Mouse (Mus musculus): Measurements from ENCODE around the gene Loxl3.

Gene Loxl3

GRCm38 (mm10) chr6:83019044-83019443 is 14.9 kb upstream of the Loxl3 start:
- no peak for DNase-seq

DNA sequence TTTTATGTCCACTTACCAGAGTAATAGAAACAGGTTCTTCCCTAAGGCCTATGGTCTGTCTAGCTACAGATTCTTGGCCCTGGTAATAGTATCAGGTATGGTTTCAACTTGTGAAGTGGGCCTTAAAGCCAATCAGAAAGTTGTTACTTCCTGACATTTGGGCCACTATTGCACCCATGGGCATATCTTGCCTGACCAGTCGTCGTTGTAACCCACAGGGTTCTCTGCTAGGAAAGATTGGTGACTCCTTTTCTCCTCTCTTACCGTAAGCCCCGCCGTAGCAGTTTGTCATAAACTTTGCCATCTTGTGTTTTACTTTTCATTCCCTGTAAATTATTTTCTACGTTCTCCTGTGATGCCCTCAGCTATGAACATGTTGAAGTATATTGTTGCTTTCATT is 13.9 kb upstream of the Loxl3 start:
- DNase-seq, result no peak

- DNase-seq, result no peak
Measured at GRCm38 (mm10) chr6:83020836-83021593, 13.0 kb upstream of the Loxl3 start.

DNA sequence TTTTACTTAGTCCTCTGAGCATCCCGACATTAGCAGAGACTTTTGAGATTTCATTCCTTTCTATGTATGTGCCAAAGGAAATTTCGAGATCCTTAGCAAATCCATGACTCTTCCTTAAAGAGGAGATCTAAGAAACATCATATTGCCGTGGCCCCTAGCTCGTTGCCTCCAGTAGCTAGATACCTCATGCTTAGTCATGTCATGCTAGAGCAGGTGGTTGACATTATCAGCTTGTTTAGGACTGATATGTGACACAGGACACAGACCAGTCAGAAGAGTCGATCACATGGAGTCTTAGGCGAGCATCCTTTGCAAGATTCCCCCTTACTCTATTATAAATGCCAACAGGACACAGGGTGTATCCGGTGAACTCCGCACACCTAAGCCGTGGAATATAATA is 11.0 kb upstream of the Loxl3 start:
- DNase-seq, result no peak

GRCm38 (mm10) chr6:83023786-83024185 is 10.2 kb upstream of the Loxl3 start:
- DNase-seq, result no peak

GRCm38 (mm10) chr6:83024421-83024820 is 9.6 kb upstream of the Loxl3 start:
- no peak for DNase-seq

DNA sequence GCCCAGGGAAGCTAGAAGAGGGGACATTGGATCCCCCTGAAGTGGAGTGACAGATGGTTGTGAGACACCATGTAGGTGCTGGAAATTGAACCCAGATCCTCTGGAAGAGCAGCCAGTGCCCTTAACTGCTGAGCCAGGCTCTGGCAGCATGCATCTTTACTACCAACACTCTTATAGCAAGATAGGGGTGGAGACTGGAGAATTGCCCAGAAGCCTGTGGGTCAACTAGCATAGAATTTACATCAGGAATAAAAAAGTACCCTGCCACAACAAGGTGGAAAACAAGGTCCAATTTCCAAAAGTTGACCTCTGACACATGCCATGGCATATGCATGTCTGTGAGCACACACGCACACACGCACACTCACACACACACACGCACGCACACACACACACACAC is 8.8 kb upstream of the Loxl3 start:
- no peak for DNase-seq

- no peak for DNase-seq
Measured at GRCm38 (mm10) chr6:83027293-83027692, 6.7 kb upstream of the Loxl3 start.

DNA sequence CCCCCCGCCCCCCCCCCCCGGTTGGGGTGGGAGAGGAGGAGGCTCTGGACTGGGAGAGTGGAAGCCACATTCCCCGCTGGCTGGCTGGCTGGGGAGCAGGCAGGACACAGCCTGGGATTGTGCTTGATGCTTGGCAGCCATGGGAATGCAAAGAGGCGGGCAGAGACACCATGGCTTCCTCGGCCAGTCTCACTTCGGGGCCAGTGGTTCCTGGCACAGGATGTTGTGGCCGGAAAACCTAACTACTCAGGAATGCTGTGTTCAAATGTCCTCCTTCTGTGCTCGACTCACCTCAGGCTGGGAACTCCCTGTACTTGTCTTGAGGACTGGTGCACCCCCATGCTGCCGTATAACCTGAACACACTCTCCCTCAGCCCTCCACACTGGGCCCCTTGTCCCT is 6.3 kb upstream of the Loxl3 start:
- no peak for DNase-seq

DNA sequence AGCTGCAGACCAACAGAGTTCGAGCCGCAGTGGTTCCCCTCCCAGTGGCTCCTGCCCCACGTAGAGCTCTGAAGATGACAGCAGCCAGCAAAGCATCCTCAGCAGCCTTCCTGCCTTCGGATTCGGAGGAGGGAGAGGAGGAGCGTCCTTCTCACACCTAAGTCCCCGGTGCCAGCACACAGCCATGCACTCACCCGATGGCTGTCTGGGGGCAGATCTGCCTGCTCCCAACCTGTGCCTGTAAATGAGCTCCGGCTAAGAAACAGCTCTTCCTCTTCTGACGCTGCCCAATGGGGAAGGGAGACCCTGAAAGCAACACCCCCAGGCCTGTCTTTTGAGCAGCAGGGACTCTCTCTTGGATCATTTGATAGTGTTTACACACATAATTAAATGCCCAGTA is 4.2 kb upstream of the Loxl3 start:
- no peak for DNase-seq

GRCm38 (mm10) chr6:83031111-83031510 is 2.9 kb upstream of the Loxl3 start:
- no peak for DNase-seq

DNA sequence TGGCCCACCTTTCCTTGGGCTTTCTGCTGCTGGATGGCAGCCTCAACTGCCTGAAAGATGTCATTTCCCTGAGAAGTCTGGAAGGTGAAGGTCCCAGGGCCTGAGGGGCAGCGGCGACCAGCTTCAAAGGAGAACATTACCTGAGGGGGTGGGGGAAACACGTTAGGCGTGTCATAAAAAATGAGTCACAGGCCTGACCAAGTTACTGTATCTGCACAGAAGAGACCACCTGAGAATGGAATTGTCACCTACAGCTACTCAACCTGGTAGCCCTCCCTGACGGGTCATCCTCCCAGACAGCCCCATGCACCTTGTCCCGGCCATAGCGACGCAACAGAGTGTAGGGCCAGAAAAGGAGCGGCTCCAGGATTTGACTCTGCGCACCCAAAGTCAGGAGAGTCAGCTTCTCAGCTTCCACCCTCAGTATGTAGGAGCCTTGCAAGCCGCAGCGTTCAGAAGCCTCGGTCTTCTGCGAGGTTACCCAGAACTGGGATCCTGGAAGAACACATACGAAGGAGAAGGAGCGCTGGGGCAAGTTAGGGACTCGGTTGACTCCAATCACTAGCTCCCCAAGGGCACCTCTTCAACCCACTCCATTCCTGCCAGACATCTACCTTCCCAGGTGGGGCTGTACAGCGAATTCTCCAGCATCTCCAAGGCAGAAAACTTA is 1.9 kb upstream of the Loxl3 start:
- DNase-seq, result no peak

DNA sequence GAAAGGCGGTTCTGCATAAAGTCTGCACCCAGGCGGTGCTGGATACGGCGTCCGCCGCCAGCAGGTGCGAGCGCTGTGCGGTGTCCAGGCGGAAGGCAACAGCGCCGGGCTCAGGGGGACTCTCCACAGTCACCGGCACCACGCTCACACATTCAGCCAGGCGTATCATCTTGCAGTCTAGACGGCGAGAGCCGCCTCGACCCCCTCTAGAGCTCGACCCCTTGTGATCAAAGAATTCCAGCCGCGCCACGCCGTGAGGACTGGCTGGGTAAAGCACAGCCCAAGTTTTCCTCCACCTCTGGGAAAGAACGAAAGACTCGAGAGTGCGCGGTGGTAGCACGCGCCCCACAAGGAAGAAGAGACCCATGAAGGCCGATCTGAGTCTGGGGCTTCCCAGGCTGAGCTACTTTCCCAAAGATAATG is 1.2 kb upstream of the Loxl3 start:
- peak; percentile 64 to 76 for DNase-seq

DNA sequence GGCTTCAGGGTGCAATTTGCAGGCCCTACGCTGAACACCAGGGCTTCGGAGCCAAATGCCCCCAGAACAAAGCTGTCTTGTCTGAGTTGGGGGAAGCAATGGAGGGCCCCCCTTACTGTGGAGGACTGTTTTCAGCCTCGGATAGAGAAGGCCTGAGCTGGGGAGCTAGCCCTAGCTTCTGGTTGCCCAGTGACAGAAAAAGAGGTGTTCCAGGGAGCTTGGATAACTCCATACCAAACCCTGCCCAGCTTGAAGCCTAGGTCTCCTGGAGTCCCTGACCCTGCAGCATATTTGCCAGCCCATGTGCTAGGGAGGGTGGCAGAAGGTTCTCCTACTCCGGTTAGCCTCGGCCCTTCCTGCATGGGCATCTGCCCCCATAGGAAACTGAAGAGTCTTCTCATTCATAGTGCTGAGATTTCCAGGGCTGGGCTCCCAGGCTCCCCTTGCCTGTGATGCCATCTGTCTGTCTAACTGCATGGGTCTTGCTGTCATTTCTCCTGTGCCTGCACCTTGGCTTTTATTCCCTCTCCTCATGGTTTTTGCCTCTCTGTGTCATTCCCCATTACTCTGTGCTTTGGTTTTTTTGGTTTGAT is 586 bp downstream of the Loxl3 start:
- no peak for DNase-seq

GRCm38 (mm10) chr6:83037188-83037587 is 3.2 kb downstream of the Loxl3 start:
- no peak for DNase-seq

- DNase-seq, result peak; percentile 93 to 94
Measured at GRCm38 (mm10) chr6:83038496-83039012, 4.6 kb downstream of the Loxl3 start.

DNA sequence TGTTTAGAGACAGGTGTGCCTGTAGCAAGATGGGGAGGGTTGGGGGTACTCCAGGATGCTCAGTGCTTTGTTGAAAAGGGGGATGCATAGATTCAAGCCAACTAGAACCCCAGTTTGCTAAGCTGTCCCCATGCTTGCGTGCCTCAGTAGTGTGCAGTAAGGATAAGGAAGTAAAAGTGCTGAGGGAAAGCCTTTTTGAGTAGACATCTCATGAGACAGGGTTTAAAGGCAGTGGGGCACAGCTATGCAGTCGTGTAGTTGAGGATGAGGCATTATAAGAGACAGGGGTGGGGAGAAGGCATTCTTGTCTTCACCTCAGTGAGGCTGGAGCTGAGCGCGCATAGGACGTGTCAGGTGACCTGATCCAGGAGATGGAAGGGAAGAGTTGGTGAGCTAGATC is 6.6 kb downstream of the Loxl3 start:
- no peak for DNase-seq

DNA sequence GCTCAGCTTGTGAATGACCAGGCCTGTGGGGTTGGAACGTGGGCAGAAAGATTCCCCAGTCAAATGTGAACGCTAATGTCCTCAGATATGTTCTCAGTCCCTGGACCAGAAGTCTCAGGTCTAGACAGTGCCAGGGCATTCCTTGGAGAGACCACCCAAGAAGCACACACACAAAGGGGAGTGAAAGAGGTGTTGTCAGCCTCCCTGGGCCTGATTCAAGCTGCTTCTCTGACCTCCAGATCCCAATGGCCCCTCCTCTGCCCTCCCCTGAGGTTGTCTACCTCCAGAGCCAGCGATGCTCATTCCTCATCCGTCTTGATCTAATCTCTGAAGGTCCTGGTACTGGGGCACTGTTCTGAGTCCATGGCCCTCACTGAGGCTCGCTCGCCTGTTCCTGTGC is 9.6 kb downstream of the Loxl3 start:
- DNase-seq, result no peak

DNA sequence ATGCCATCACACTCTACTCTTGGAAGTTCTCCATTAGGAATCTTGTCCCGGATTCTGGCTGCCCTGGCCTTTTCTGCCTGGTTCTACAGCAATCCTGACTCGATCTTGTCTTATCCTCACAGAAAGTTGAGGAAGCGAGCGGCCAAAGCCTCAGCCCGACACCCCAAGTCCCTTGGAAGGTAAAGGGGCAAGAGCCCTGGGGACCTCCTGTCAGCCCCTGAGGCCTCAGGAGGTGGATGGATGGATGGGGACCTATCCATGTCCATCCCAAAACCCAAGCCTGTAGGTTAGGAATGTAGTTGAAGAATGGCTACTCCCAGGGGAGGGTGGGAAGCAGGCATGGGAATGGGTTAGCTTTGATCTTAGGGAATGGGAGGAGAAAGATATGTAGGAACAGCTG is 10.0 kb downstream of the Loxl3 start:
- DNase-seq, result no peak

DNA sequence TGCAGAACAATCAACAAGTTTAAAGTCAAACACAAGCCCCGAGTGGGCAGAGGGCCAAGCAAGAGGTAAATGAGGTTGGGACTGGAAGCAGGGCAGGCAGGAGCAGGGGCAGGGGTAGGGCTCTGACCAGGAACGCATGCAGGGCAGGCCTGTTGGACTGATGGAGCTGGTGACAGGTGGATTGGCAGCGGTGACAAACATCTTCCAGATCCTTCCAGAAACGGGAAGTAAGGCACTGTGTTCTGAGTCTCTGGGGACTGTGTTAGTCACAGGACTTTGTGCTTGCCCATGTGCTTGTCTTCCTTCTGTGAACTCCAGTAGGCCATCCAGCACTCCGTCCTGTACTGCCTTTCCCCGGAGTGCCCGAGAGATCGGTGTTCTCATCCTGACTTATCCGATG is 10.8 kb downstream of the Loxl3 start:
- no peak for DNase-seq

DNA sequence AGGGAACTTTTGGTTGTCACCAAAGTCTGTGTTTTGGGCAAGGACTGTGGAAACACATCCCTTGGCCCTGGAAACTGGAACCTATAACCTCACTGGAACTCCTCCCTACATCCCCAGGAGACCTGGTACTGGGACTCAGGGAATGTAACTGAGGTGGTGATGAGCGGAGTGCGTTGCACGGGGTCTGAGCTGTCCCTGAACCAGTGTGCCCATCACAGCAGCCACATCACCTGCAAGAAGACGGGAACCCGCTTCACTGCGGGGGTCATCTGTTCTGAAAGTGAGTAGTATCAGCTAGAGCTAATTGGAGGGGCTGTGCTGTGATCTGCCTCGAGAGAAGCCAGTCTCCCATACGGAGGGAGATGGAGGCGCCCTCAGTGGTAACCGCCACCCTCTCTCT is 15.4 kb downstream of the Loxl3 start:
- DNase-seq, result no peak

GRCm38 (mm10) chr6:83053136-83053960 is 19.4 kb downstream of the Loxl3 start:
- DNase-seq, result peak; percentile 47 to 60
